Mouse (Mus musculus) natural killer cell, adult 2 months (primary cell): Measurements from ENCODE around the gene Larp4b.

Experiments
- DNase-seq, 2 experiments: peaks; one replicate each; pipeline ENCODE4 v3.0.0; 2022; ENCODE audit warnings: low spot score in 2 of 2

Gene Larp4b

DNA sequence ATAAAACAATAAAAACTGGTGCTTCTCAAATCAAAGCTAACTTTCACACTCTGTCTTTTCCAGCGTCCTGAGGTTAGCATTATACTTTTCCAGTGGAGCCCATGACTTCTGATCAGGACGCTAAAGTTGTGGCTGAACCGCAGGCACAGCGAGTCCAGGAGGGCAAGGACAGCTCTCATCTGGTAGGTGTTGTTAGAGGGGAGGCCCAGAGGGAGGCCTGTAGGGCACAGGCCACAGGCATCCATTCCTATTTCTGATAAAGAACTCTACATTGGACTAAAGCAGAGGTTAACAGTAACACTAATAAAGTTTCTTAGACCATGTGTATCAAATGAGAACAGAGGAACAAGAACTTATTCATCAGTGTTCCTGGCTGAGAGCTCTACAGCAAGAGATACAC is 28.4 kb downstream of the Larp4b start:
- no peak for DNase-seq

DNA sequence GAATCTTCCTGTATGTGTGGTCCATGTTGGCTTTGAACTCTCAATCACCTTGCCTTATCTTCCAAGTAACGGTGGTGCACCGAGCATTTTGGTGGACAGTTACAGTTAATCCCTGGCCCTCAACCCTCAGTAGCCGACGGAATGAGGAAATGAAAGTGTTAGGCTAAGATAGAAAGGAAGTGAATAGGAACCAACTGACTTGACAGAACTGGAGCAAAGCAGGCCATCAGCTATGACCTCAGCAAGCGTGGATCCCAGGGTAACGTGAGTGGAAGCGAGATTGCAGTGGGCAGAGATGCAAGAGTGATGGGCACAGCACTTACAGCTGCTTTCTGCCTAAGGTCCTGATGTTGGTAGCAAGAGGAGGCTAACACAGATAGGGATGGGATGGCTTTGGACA is 31.5 kb downstream of the Larp4b start:
- DNase-seq = peak in 1 of 2 experiments; percentile 3

- no peak for DNase-seq
Measured at GRCm38 (mm10) chr13:9127715-9128114, 34.0 kb downstream of the Larp4b start.

DNA sequence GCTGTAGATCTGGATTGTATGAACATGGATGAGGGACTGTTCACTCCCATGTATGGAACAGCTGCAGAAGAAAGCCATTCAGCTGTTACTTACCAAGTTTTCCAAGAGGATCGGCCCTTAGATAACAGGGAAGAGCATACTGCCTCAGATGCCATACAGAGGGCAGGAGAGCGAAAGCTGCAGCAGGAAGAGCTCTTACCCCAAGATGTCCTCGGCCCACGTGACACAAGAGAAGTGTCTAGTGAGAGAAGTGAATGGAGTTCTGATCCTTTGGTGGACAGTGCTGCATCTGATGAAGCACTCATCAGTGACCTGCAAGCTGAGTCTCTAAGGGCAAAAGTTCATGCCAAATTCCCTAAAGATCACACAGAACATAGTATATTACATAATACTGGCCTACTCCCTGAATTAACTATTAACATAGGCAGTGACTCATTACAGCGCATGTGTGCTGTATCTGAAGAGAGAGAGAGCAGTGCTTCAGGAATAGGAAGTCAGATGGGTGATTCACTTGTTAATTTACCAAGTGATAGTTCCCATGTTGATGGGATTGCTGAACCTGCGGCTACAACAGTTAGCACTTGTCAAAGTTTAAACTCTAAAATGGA is 35.1 kb downstream of the Larp4b start:
- no peak for DNase-seq

DNA sequence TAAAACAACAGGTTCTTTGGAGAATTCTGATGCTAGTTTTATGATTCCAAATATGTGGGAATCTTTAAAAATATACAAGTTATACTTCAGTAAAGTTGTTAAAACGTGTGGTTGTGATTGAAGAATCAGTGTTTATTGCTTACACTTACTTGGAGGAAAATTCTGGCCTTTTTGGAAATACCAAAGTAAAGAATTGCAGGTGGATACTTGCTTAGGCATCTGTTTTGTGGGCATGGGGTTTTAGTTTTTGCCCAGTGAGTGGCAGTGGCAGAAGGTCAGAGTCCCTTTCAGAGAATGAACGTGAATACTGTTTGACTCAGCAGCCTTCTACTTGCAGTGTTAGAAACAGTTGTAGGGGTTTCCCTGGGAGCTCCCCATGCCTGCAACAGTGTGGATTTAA is 40.7 kb downstream of the Larp4b start:
- DNase-seq = no peak

DNA sequence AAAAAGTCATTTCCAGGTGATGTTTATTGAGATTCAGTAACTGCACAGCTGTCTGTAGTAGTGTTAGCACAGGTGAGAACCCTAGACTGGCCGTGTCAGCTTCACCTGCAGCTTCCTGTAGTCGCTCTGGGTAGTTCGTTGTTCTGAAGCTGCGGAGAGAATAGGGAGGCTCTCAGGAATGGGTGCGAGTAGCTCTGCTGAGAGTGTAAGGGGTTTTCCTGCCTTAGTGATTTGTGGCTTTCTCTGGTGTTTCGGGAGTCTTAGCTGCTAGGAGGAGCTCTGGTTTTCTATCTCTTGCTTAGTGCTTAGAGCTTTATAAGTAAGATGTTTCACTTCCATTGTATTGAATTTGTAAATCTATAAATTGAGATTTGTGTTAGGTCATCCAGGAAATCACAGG is 42.4 kb downstream of the Larp4b start:
- no peak for DNase-seq

DNA sequence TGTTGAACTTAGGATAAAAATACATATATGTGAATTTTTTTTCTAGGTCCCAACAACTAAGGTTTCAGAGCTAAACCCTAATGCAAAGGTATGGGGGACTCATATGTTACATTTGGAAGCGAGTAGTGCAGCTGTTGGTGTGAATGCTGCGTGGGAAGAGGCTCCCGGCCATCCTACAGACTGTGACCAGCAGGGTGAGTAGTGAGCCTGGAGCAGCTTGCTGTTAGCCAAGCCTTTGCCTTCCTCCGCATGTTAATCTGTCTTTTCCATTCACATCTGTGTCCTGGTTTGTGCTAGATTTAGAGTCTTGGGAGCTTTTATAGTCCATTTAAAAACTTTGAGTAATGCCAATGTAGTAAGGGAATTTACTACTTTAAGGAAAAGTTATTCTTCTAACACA is 43.1 kb downstream of the Larp4b start:
- no peak for DNase-seq

DNA sequence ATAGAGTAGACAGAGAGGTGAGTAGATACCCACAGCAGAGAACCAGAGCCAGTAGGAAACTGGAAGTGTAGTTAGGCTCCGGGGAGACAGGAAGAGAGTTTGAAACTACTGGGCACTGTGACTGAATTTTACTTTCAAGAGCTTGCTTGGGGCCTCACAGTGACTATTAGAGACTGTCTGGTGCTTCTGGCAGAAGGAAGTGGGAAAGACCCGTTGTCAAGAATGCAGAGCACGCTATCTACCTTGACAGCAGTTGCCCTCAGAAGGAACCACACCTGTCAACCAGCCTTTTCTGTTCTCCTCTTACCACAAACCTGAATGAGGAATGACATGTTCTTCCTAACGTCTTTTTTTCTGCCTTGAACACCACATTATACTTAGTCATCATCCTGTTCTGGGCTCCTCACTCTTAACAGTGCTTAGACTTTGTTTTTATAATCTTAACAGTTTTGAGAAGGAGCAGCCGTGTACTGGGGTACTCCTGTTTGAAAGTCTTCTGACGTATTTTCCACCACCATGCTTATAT is 45.8 kb downstream of the Larp4b start:
- no peak for DNase-seq

GRCm38 (mm10) chr13:9140204-9140603 is 46.5 kb downstream of the Larp4b start:
- no peak for DNase-seq

- no peak for DNase-seq
Measured at GRCm38 (mm10) chr13:9142371-9142770, 48.7 kb downstream of the Larp4b start.

- no peak for DNase-seq
Measured at GRCm38 (mm10) chr13:9148830-9149229, 55.1 kb downstream of the Larp4b start.

GRCm38 (mm10) chr13:9149473-9150217 is 56.0 kb downstream of the Larp4b start:
- DNase-seq = no peak

GRCm38 (mm10) chr13:9151100-9151499 is 57.4 kb downstream of the Larp4b start:
- DNase-seq = no peak

- DNase-seq = no peak
Measured at GRCm38 (mm10) chr13:9151619-9152018, 57.9 kb downstream of the Larp4b start.

DNA sequence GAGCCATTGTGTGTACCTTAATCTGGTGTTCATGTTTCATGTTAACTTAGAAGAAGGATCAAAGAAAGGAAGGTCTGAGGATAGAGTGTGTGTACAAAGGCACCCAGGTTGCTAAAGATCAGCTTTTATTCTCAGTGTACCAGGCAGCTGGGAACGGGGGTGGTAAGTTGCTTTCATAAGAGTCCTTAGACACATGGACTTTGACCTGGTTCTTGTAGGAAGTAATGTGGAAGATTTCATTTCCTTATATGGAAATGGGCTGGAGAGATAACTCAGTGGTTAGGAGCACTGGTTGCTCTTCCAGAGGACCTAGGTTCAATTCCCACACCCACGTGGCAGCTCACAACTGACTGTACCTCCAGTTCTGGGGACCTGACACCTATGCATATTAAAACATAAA is 58.6 kb downstream of the Larp4b start:
- no peak for DNase-seq

DNA sequence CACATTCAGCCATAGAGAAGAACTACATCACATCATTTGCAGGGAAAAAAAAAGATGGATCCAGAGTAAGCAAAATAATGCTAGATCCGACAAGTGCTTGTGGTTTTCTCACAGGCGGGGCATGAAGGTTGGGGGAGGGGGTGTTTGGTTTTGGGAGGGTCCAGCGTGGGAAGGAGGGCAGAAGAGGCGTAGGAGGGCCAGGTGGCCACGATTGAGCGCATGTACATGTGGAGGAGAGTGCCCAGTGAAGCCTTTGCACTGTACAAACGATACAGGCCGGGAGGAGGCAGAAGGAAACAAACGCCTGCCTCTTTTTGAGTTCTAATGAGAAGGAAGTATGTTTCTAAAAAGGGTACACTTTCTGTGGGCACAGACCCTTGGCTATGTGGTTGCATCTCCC is 60.1 kb downstream of the Larp4b start:
- DNase-seq = no peak

GRCm38 (mm10) chr13:9159282-9159681 is 65.6 kb downstream of the Larp4b start:
- DNase-seq = no peak

DNA sequence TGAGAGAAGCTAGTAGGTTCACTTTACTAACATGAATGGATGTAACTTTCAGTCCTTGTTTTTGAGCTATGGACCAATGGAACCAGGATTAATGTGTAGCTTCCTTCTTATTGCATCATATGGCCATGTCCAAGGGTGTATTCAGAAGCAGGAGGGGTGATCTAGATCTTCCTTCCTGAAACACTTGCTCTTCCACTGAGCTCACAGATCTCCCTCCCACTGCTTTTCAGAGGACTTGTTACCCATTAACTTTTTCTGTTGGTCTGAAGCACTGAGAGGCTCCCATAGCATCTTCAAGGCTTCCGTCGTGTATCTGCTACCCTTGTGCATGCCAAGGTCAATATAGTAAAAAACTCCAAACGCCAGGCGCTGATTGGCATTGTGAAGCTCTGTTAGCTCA is 69.2 kb downstream of the Larp4b start:
- no peak for DNase-seq

DNA sequence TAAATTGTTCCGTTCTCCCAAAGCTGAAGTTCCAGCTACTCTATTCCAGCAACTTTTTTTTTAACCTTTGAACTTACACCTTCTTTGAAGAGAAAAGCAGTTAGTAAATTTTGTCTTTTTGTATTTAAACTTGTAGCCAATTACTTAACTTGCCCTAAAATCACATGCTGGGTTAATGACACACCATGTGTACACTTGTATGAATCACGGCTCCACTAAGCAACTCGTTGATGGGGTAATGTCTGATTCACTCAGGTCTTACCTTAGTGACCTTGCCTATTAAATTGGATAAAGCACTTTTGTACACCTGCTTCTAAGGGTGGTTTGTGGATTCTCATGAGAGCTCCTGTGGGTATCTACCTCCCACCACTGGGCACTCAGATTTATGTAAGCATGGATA is 74.2 kb downstream of the Larp4b start:
- DNase-seq = no peak

DNA sequence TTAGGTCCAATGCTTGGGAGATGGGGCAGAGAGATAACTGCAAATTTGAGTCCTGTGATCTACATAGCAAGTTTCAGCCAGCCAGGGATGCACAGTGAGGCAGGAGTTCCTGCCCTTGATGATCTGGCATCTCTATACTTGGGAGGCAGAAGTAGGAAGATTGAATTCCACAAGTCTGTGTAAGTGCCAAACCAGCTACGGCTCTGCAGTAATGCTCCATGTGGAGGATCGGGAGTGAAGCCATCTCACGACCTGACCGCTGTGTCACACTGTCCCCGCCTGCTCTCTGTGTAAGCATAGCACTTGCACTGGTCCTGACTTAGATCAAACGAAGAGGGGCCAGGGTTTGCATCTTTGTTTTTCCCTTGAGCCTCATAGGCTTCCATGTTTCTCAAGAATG is 75.9 kb downstream of the Larp4b start:
- DNase-seq = no peak

DNA sequence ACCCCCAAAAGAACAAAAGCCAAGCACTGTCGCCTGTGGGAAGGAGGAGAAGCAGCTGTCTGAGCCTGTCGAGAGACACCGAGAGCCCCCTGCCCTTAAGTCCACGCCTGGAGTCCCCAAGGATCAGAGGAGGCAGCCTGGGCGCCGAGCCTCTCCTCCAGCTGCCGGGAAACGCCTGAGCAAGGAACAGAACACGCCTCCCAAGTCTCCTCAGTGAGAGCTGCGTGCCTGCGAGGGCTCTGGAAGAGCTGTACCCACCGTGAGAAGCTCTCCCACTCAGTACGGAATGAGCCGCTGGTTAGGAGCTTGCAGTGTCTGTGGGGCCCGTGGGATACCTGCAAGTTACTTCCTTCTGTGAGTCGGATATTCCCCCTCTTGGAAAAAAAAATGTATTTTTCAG is 77.0 kb downstream of the Larp4b start:
- DNase-seq = no peak

DNA sequence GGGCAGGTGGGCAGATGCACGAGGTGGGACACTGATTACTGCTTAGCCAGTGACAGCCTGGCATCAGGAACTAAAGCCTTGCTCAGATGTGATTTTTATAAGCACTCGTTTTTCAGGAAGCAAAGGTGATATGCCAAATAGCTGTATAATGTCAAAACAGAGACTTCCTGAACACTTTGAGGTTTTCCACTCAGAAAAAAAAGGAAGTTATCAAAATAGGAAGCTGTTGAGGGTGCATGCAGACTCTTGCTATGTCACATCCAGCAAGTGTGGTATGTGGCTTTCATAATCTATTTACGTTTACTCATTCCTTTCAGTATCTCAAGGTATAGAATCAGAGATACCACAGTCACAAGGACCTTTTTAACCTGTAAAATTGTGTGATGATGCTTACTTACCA is 79.7 kb downstream of the Larp4b start:
- no peak for DNase-seq

GRCm38 (mm10) chr13:9175171-9175570 is 81.5 kb downstream of the Larp4b start:
- DNase-seq = no peak

DNA sequence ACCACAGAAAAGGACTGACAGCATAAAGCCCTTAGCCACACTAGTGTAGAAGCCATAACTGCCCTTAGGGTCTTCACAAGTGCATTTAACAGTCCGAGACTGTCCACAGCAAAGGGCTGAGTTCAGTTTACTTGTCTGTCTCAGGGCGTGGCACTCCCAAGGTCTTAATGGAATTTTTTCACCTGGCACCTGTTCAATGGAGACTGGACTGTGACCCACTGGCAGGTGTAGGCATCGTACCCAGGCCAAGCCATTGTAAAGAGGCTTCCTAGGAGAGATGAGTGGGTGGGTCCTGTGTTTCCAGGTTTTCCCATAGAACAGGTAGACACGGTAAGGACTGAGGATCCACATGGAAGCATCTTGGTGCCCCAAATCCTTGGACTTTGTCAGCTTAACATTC is 84.6 kb downstream of the Larp4b start:
- no peak for DNase-seq
